Mouse (Mus musculus): ENCODE results near the gene Sgms1. TPM values are rescaled to one million over a fixed set of nuclear protein-coding genes. Genes with fewer than 3 reads are reported as not detected.
"Not testable (repeated sequence)": the region's sequence is repeated elsewhere in the genome, so short reads cannot be mapped to it uniquely, and the experiment has no call there.

Sgms1 gene
- total RNA-seq, 2 experiments from 2014 or later = 34.3 to 50.0 TPM

DNA sequence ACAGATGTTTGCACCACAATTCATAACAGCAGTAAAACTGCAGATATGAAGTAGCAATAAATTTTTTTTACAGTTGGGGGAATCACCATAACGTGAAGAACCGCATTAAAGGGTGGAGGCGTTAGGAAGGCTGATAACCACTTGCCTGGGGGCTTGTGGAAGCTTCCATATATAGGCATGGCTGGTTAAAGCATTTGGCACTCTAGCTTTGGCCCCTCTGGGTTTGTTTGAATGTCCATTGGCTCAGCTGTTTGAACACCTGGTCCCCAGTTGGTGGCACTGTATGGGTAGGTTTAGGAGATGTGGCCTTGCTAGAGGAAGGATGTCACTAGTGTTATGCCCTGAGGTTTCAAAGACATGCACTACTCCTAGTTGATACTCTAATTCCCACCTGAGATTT is 27.0 kb downstream of the Sgms1 start:
- intact Hi-C loops (cut with DNase I) = no loop called here
- DNase-seq (ENCODE audit: low spot score in 2 of 2) = no peak

DNA sequence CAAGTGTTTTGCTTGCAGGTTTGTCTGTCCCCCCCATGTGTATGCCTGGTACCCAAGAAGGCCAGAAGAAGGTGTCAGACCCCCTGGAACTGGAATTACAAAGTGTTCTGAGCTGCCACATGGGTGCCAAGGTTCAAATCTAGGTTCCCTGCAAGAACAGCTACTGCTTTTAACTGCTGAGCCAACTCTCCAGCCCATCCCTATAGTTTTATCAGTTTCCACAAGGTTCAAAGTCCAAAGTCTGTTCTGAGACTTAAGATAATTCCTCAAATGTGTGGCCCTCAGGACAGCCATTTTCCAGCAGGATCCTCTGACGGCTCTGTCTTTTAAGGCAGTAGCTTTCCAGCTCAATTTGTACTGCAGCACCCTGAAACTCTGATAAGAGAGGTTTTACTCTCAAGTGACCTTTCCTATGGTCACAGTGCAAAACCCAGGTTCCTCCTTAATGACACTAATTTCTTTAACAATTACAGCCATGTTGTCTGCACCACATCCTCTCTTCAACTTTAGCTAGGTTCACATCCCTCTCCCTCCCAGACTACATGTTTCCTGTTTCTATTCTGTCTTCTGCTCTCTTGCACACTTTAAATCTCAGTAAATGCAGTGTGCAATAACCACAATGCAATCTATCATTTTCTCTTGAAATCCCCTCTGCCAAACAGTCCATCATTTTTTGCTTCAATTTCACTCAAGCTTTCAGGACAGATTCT is 28.4 kb downstream of the Sgms1 start:
- DNase-seq (ENCODE audit: low spot score in 2 of 2) = no peak
- intact Hi-C loops (cut with DNase I) = no loop called here

GRCm38 (mm10) chr19:32360546-32360945 is 29.0 kb downstream of the Sgms1 start:
- DNase-seq (ENCODE audit: low spot score in 2 of 2) = no peak
- intact Hi-C loops (cut with DNase I) = no loop called here

DNA sequence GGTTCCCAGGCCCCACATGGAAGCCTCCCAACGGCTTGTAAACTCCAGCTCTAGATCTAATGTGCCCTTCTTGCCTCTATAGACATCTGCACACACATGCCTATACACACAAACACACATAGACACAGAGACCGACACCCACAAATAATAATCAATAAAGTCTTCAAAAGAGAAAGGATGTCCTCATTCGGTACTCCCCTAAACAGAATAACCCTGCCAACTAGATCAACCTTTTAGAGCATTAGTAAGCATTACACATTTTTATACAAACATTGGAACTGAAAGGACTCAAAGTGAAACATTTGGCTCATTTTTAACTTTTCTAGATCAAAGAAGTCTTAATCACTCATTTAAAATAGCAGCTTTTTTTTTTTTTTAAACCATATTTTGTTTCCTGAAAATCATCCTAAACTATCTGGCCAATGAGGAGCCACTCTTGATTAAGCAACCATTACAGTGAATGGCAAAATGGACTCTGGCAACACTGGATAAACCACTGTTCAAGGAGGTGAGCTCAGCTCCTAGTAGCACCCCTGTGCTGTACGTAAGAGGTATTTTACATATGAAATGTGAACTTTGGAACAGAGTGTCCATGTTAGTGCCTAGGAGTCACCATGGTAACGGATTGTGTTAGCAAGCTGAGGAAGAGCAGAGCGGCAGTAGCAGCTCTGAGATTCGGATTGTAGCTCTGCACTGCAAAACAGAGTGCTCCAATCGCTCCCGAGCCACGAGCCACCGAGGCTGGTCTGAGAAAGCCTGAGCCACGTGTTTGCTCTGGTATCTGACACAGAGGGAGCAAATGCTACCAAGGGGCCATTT is 30.6 kb downstream of the Sgms1 start:
- peak; percentile 27 to 62 for DNase-seq (ENCODE audit: low spot score in 2 of 2)
- intact Hi-C loops (cut with DNase I) = no loop called here

GRCm38 (mm10) chr19:32358011-32358410 is 31.5 kb downstream of the Sgms1 start:
- DNase-seq (ENCODE audit: low spot score in 2 of 2); intact Hi-C loops (cut with DNase I): not testable (repeated sequence)

GRCm38 (mm10) chr19:32356166-32356565 is 33.3 kb downstream of the Sgms1 start:
- DNase-seq (ENCODE audit: low spot score in 2 of 2) = no peak
- intact Hi-C loops (cut with DNase I) = no loop called here

- no peak for DNase-seq (ENCODE audit: low spot score in 2 of 2)
- intact Hi-C loops (cut with DNase I) = no loop called here
Measured at GRCm38 (mm10) chr19:32353447-32353846, 36.1 kb downstream of the Sgms1 start.

DNA sequence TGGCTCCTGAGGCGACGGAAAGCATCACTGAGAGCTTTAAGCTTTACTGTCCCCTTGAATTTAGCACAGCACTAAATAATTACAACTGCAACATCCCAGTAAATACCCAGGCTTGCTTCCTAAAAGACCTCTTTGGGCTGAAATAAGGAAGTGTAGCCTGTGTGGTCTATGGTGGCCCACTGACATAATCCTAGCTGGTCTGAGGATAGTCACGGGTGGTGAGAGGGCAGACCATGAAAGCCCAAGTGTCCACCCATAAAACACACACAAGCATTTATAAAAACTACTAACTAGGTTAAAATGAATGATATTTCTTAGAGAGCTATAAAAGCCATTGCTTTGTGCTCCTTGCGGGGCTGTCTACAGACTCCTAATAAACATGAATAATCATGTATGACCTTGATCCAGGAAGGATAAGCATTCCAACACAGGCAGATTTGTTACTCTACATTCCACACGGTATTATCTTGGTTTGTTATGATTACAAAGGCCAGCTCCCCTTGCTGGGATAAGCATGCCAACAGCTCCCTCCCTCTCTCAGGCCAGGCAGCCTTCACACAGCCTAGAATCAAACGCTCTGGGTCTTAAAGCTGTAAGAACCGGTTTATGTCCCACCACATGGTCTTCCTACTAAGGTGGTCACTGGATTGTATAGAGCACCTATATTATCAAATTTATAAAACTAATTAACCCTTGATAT is 40.4 kb downstream of the Sgms1 start:
- no peak for DNase-seq (ENCODE audit: low spot score in 2 of 2)
- intact Hi-C loops (cut with DNase I) = no loop called here

DNA sequence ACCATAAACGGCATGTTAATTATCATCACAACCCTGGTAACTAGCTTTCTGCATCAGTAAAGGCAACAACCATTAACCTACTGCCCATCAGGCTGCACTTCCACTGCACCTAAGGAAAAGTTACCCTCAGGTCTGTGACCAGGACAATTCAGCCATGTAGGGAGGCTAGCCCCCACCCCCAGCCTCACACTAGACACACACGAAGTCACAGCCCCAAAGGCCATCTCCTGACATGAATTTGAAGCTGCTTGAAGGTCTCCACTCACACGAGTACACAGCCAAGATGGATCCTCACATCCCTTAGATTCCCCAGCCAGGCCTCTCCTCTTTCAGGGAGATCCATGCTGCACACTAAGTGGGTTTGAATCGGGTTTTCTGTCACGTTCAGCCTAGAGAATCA is 42.0 kb downstream of the Sgms1 start:
- no peak for DNase-seq (ENCODE audit: low spot score in 2 of 2)
- intact Hi-C loops (cut with DNase I) = no loop called here

- intact Hi-C loops (cut with DNase I) = no loop called here
- no peak for DNase-seq (ENCODE audit: low spot score in 2 of 2)
Measured at GRCm38 (mm10) chr19:32346624-32347341, 42.7 kb downstream of the Sgms1 start.

GRCm38 (mm10) chr19:32346176-32346575 is 43.3 kb downstream of the Sgms1 start:
- intact Hi-C loops (cut with DNase I) = no loop called here
- DNase-seq (ENCODE audit: low spot score in 2 of 2) = no peak

DNA sequence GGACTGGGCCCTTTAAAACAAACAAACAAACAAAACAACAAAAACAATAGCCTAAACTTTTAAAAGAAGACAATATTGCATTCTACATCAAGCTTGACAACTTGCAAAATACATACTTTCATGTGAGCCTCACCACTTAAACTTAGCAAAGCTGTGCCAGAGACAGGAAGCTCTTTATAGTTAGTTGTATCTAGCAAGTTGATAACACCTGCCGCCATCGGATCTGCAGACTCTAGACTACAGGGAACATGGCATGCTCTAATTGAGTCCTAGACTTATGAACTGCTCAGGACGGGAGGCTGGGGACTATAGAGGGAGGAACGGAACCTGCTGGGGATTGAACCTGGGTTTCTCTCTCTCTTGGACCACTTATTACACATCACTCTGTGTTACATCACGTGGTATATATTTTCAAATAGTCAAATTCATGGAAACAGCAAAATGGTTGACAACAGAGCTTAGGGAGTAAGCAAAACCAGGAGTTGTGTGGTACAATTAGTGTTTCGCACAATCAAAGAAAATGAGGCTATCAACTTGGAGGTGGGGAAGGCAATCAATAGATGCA is 44.3 kb downstream of the Sgms1 start:
- intact Hi-C loops (cut with DNase I) = no loop called here
- DNase-seq (ENCODE audit: low spot score in 2 of 2) = no peak

- DNase-seq (ENCODE audit: low spot score in 2 of 2) = no peak
- intact Hi-C loops (cut with DNase I) = loop anchor here (5.0 kb wide), 1 partner anchor 43 kb away; the partner anchor contains the start of gene Sgms1
Measured at GRCm38 (mm10) chr19:32344738-32345121, 44.8 kb downstream of the Sgms1 start.

DNA sequence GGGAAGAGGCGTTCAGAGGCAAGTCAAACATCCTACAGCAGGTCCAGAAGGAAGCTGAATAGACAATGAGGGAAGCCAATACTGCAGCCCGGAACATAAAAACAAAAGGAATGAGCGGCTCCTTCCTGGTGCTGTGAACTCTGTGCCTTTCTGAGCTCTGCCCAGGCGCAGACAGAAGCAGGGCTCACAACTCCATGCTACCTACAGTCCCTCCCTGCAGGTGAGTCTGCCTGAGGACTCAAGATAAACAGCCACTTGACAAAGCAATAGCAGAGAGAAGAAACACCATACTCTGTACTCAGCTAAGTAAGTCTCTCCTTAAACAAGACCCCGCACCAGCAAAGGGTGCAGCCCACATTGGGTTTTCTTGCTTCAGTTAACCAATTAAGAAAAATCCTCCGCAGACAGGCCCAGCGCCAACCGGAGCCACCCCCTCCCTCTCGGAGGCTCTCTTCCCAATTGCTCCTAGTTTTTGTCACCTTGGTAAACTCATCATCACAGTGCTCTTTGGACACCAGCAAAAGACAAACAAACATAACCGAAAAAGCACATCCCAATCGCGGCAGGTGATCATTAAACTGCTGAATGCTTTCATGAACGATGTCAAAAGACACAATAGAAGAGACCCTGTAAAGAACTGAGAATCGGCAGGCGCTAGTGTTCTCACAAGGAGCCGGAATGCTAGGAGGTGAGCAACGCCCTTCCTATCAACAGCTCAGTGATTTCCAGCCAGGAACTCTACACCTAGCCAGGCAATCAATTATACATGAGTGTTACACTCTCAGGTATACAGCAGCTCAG is 45.4 kb downstream of the Sgms1 start:
- DNase-seq (ENCODE audit: low spot score in 2 of 2) = peak in 1 of 2 experiments; percentile 30
- intact Hi-C loops (cut with DNase I) = loop anchor here (5.0 kb wide), 1 partner anchor 43 kb away; the partner anchor contains the start of gene Sgms1

GRCm38 (mm10) chr19:32342436-32342835 is 47.1 kb downstream of the Sgms1 start:
- intact Hi-C loops (cut with DNase I) = loop anchor here (5.0 kb wide), 1 partner anchor 45 kb away; the partner anchor contains the start of gene Sgms1
- no peak for DNase-seq (ENCODE audit: low spot score in 2 of 2)

GRCm38 (mm10) chr19:32341091-32341490 is 48.4 kb downstream of the Sgms1 start:
- DNase-seq (ENCODE audit: low spot score in 2 of 2) = no peak
- intact Hi-C loops (cut with DNase I) = loop anchor here (5.0 kb wide), 1 partner anchor 46 kb away; the partner anchor contains the start of gene Sgms1

GRCm38 (mm10) chr19:32340168-32340567 is 49.3 kb downstream of the Sgms1 start:
- intact Hi-C loops (cut with DNase I) = loop anchor here (5.0 kb wide), 1 partner anchor 47 kb away; the partner anchor contains the start of gene Sgms1
- DNase-seq (ENCODE audit: low spot score in 2 of 2) = no peak

GRCm38 (mm10) chr19:32337708-32338107 is 51.8 kb downstream of the Sgms1 start:
- DNase-seq (ENCODE audit: low spot score in 2 of 2) = no peak
- intact Hi-C loops (cut with DNase I) = no loop called here

Data from left cerebral cortex, postnatal 14 days (tissue).